Mouse (Mus musculus): ENCODE data around the gene Acot11.

Gene Acot11

DNA sequence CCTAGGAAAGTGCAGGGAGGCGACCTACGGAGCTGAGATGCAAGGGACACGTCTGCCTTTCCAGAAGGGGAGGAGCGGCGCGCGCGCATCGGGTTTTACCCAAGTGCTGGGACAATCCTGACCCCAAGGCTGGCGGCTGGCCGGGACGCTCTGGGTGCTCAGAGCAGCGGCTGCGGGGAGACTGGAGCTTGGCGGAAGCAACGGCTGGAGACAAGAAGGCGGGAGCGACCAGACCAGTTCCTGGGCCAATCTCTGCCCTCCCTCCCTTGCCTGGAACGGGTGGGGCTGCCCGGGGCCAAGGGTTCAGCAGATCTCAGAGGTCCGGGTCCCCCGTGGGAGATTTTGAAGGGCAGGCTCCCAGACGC, at the start of gene Acot11:
Gene Acot11 (minus strand): TSS at position 89 of the 365 bp plus-strand sequence.
- DNase-seq (ENCODE audit: low read depth, low spot score) = peak; percentile 31

- DNase-seq (ENCODE audit: low read depth, low spot score) = no peak
These were observed 43.7 kb upstream of the Acot11 start for GRCm38 (mm10) chr4:106848290-106849092.

DNA sequence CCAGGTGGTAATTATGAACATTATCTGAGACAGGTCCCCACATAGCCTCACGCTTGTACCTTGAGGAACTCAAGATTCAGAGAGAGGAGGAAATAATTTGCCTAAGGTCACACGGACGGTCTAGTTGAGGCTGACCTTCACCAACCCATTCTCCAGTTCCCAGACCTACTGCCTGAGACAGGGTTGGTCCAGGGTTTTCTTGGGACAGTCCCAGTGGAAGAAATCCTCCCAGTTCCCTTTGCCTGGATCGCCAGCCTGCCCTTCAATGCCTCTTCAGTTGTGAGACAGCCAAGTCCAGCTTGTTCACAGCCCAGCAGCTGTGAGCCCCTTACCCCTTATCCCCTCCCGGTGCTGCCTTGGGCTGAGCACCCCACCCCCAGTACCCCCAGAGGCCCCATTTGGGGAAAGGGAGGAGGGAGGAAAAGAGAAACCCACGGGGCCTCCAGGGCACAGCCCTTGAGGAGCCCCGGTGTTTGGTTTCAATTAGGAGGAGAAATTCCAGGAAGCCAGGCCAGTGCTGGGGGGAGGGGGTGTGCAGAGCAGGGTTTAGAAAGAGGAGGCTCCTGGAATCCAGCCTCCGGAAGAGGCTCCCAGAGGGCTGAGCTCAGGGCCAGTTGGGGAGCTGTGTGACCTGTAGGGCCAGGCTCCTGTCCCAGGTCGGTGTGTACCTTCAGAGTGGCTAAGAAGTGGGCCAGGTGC, 42.9 kb upstream of the Acot11 start:
- DNase-seq (ENCODE audit: low read depth, low spot score) = peak; percentile 97

GRCm38 (mm10) chr4:106842561-106842960, 37.8 kb upstream of the Acot11 start:
- DNase-seq (ENCODE audit: low read depth, low spot score) = no peak

DNA sequence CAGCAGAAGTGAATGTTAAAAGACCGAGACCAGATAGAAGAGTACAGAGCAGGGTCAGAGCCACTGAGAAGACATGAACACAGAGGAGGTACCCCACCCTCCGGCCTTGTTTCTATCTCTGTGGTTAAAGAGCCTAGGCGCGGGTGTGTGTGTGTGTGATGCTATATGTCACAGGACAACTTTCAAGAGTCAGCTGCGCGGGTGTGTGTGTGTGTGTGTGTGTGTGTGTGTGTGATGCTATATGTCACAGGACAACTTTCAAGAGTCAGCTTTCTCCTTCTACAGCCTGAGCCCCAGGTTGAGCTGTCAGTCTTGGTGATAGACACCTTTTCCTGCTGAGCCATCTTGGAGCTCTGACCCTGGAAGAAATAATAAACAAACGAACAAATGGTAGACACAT, 37.1 kb upstream of the Acot11 start:
- no peak for DNase-seq (ENCODE audit: low read depth, low spot score)

GRCm38 (mm10) chr4:106841303-106841702, 36.5 kb upstream of the Acot11 start:
- no peak for DNase-seq (ENCODE audit: low read depth, low spot score)

DNA sequence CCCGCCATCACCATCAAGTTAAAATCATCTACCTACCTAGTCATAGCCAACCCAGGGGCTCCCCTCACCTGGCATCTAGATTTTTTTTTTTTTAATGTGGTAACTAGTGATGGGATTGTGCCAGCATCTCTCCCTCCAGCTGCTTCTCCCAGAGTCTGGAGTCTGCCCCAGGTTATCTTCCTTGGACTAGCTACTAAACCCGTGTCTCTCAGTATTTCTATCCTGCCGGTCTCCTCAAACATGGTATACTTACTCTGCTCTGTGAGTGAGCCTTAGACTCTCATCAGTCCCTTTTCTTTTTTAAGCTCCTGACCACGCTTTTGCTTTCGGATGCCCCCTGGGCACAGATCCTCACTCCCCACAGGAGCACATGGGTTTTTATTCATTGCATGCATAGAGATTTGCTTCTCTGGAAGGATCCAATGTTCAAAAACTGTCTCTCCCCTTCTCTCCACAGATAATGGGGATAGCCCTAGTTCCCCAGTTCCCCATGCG, 35.9 kb upstream of the Acot11 start:
- DNase-seq (ENCODE audit: low read depth, low spot score) = no peak

DNA sequence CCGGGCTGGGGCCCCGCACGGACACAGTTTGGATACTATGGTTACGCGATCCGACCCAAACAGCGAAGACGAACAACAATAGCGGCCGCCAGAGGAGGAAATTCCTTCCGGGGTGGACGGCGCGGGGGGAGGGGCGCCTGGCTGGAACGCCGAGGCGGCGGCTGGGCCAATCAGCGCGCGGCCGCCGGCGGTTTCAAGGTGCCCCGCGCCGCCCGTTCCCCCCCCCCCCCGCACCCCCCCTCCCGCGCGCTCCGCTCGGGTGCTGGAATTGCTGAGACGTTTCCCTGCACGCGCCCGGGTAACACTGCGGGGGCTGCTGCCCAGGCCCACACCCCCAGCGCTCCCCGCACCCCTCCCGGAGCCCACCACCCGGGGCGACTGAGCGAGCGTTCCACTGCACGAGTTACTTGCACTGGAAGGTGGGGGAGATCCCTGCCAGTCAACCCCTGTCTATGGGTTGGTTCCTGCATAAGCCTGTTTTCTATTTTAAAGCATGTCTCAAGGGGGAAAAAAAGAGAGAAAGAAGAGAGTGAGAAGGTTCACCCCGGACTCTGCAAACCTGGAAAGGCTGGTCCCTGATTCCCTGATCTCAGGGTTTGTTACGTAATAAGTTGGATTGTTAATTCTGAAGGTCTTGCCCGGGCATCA, 35.3 kb upstream of the Acot11 start:
- peak; percentile 87 for DNase-seq (ENCODE audit: low read depth, low spot score)

DNA sequence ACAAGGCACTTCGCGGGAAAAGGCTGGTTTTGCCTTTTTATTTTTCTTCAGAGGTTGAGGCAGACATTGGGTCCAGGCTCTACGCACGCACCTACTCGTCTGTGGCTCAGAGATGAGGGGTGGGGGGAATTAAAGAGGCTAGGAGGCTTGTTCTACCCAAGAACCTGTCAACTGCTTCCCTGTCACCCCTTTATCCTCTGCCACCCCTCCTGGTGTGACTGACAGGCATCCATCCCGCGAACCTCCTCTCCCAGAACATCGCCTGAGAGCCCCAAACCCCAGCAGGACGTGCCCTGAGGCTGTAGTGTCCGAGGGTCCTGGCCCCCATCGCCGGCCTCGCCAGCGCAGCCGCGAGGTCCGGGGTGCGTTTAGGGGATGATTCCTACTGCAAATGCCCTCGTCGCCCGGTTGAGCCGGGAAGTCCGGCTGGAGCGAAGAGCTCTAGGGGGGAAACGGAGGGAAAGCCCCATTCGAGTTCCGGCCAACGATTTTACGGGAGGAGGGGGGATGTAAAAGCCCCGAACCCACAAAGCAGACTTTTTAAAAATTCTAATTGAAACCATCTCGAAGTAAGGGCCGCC, 34.5 kb upstream of the Acot11 start:
- peak; percentile 81 for DNase-seq (ENCODE audit: low read depth, low spot score)

- DNase-seq (ENCODE audit: low read depth, low spot score) = peak; percentile 89
These were observed 33.9 kb upstream of the Acot11 start for GRCm38 (mm10) chr4:106838548-106839253.

DNA sequence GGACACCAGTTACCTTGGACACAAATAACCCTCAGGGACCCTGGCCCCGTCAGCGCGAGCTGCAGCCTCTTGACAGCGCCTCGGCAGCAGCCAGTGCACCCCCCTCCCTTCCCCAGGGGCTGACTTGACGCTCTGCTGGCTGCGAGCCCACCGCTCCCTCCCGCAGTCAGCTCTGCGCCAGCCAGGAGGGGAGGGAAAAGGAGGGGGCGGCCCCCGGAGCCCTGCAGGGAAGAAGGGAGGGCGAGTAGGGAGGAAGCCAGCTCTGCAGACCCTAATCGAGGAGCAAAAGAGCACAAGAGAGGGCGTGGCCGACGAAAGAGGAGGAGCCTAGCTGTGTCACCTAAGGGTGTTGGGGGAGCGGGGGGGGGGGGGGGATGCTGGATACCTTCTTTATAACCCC, 33.2 kb upstream of the Acot11 start:
- DNase-seq (ENCODE audit: low read depth, low spot score) = peak; percentile 51

DNA sequence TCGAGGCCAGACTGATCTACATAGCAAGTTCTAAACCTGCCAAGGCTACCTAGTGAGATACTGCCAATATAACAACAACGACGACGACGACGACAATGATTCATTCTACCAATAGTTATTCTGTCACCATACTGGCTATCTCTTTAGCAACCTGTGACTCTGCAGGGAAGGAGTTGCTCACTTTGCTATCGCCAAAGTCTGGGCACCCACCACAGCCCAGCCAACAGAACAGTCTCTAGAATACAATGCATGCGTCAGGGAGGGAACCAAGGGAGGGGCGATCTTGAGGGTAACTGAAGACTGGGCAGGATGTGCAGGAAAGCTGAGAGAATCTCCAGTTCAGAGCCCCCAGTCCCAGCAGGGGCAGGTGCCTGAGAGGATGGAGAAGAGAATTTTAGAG, 32.6 kb upstream of the Acot11 start:
- DNase-seq (ENCODE audit: low read depth, low spot score) = no peak

DNA sequence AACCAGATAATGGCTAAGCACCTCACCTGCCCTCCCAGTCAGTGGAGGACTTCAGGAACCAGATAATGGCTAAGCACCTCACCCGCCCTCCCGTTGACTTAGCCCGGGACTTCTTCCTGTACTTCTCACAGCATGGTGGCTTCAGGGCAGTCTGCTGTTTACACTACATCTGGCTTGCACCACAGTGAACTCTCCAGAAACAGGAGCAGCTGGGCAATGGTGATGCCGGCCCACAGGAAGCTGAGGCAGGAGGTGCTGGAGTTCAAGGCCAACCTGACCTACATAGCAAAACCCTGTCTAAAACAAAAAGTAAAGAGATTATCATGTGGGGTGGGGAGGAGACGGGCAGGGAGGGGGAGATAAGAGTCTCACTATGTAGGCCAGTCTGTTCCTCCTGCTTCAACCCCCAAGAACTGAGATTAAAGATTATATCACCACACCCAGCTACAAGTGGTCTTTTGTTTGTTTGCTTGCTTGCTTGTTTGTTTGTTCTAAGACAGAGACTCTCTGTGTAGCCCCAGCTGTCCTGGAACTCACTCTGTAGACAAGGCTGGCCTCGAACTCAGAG, 25.8 kb upstream of the Acot11 start:
- peak; percentile 89 for DNase-seq (ENCODE audit: low read depth, low spot score)

- peak; percentile 86 for DNase-seq (ENCODE audit: low read depth, low spot score)
These were observed 23.1 kb upstream of the Acot11 start for GRCm38 (mm10) chr4:106827738-106828361.

DNA sequence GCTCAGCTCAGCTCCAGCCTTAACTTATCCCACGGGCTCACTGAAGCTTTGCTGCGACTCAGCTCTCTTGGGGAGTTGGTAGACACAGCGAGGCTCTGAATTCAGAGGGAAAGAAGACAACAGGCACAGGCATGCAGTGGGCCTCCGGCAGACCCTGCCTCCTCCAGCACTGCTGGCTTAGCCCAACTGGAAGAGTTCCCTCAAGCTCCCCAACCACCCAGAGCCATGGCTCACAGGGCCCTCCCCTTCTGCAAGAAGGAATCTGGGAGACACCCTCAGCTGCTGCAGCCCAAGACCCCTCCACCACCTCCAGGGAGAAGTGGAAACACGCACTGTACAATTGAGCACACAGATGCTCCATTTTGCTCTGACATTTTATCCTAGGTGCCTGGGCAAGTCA, 20.4 kb upstream of the Acot11 start:
- no peak for DNase-seq (ENCODE audit: low read depth, low spot score)

GRCm38 (mm10) chr4:106819404-106819803, 14.6 kb upstream of the Acot11 start:
- no peak for DNase-seq (ENCODE audit: low read depth, low spot score)

DNA sequence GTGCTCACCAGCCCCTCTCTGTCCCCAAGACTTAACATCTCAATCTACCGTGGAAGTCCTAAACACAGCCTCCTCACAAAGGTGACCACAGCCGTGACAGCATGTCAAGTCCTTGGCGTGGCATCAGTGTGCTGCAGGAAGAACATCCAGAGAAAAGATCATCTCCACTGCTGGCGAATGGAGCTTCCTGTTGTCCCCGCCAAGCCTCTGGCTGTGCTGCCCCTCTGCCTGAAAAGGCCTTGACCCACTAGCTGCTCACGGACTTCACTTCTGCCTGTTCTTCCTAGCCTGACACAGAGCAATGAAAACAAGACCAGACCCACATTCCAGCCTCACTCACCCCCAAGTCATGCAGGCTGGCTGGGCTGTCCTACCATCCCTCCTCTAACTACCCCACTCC, 13.5 kb upstream of the Acot11 start:
- DNase-seq (ENCODE audit: low read depth, low spot score) = no peak

GRCm38 (mm10) chr4:106817017-106817416, 12.2 kb upstream of the Acot11 start:
- DNase-seq (ENCODE audit: low read depth, low spot score) = no peak

- no peak for DNase-seq (ENCODE audit: low read depth, low spot score)
These were observed 10.9 kb upstream of the Acot11 start for GRCm38 (mm10) chr4:106815396-106816324.

DNA sequence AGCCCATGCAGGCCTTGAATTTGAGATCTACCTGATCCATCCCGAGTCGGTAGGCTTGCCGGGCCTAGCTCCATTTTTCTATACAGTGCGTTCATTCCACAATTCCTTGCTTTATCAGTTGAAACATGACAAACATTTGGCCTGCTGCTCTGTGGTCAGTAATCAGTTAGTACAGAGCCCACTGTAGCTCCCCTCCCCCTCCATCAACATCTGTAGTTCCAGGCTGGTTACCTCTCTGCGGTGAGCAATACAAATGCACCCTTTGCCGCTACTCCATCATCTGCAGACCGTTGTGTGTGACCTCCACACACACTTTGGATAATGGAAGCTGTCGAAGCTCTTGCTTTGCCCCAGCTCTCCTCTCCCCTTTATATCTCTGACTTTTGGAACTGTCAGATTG, 6.4 kb upstream of the Acot11 start:
- no peak for DNase-seq (ENCODE audit: low read depth, low spot score)
